Mouse (Mus musculus): Measurements from ENCODE around the gene Raver2. TPM values are rescaled to one million over a fixed set of nuclear protein-coding genes. Genes with fewer than 3 reads are reported as not detected.

Raver2 gene
- total RNA-seq, 2 experiments from 2014 or later: 3.6 to 4.6 TPM

DNA sequence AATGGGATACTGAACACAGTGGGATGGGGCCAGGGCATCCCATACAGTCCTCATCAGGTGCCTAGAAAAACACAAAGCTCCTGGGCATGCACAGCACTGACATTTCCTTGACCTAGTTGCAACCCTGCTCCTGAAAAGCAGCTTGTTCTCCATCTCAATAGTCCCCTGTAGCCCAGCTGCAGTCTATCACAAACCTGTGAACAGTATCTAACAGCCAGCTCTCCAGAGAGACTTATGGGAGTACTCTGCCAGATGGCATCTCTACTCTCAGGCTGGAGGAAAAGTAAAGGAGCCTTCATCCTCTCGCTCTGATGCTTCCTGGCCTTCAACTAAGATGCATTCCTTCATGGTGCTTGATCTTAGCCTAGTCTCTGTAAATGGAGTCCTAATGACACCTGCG, 95.9 kb downstream of the Raver2 start:
- DNase-seq: no peak
- intact Hi-C loops (cut with DNase I; ENCODE audit: low total_unique reads): no loop called here

DNA sequence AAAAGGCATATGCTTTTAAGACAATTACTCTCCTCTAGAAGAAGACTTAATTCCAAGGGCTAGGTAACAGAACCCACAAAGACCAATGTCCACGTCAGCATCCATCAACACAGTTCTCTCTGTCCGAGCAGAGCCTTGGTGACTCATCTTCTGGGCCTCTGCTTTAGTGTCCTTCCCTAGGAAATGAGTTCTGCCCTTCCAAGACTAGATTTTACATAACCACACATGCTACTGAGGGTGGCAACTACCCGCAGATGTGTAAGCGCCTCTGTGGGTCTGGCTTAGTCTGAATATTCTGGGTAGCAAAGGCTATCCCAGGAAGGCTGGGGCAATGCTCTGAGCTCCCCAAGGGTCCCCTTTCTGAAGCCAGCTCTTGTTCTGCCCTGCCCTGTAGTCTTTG, 97.0 kb downstream of the Raver2 start:
- intact Hi-C loops (cut with DNase I; ENCODE audit: low total_unique reads): no loop called here
- DNase-seq: no peak

DNA sequence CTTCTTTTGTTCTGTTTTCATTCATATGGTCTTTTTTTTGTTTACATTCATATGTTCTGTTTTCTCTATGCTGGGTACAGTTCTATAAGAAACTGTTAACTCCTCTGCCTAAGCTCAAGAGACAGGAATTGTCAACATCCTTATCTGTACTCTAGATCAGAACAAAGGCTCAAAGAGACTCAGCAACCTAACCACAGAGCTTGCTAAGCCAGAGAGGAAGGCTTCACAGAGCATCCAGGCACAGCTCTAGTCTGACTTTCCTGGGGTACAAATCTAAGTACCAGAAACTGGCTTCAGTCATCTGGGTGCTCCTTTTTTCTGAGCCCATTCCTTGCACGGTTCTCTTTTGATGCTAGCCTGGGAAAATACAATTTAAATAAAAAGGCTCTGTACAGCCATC, 99.0 kb downstream of the Raver2 start:
- intact Hi-C loops (cut with DNase I; ENCODE audit: low total_unique reads): no loop called here
- DNase-seq: no peak

DNA sequence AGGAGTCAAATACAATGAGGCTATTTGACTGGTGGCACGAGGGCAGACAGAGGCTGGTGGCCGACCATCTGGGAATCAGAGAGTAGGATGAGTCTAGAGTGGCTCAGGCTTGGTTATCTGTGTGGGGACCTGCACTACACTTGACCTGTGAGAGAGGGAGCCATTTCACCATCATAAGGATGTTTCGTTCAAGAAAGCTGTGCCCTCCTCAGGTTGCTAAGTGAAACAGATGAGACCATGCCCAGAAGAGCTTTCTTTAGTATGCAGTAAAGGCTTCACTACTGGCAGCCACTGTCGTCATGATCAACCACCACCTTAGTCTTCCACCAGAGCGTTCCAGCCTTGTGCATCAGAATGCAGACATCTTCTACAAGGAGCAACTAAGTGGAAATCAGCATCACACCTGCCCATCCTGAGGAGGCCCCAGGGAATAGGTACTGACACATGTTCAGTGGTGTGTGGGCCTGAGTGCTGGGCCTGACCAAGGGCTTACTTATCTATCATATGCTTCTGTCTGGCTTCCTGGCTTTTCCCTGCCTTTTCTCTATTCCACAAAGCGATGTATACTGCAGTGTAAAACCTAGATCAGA, 99.5 kb downstream of the Raver2 start:
- DNase-seq: no peak

DNA sequence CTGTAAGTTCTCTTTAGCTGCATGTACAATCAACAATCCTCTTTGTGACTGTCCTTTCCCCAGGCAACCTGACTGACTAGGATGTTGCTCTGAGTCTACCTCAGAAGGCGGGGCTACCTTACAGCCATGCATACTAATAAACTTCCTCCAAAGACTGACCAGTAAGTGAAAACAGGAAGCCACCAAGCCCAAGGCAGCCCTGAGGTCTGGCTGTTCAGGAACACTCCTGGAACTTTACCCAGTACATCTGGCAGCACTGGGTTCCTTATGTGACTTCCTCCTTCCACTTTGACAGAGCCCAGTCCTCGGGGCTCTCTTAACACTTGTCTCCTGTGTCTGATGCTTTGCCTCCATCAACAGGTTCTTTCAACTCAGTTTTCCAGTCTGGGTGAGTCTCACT, 104.0 kb downstream of the Raver2 start:
- intact Hi-C loops (cut with DNase I; ENCODE audit: low total_unique reads): loop anchor here (10.0 kb wide), 1 partner anchor 142 kb away; no protein-coding TSS in a partner anchor
- no peak for DNase-seq

More for the DNA sequence above, 99.5 kb downstream of the Raver2 start:
- intact Hi-C loops (cut with DNase I; ENCODE audit: low total_unique reads): no loop called here

DNA sequence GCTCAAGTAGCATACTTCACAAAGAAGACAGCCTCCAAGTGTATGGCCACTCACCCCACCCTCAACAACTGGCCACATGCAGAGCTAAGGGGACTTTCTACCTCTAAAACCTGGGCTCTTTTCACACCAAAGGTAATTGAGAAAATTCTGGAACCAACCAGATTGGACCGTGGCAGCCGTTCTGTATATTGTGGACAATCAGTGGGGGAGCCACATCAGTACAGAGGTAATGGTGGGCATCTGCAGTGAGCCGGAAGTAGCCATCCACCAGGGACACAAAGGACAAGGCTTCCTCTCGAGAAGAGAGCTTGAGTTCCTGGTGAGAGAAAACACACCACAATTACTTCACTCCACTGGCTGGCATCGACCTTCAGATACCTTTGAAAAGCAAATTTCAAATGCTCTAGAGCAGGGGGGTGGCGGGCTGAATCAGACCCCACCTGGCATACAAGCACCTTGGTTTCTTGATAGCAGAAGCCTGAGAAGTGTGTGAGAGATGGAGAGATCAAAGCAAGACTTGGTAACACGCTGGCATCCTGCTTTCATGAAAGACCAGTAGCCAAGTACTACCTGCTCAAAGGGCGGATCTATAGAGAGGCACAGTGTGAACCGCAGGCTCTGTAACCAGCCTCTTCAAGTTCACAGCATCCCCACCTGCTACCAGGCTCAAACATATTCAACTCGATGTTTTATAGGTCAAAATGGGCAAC, 106.3 kb downstream of the Raver2 start:
- intact Hi-C loops (cut with DNase I; ENCODE audit: low total_unique reads): loop anchor here (10.0 kb wide), 1 partner anchor 140 kb away; no protein-coding TSS in a partner anchor
- no peak for DNase-seq

DNA sequence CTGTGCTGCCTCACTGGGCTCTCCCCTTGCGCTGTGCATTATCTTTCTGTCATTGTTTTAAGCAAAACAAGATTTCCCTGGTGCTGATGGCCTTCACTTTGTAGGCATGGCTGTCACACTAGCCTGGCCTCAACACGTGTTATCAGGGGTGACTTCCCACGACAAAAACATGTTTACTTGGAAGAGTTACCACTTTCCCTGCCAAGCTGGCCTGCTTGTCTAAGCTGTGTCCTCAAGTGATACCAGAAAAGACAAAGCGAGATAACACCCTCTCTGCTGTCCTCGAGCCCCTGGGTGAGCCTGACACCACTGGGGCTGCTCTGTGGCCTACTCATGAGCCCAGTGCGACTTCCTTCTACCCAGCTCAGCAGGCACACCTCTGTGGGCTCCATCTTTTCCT, 107.3 kb downstream of the Raver2 start:
- intact Hi-C loops (cut with DNase I; ENCODE audit: low total_unique reads): loop anchor here (10.0 kb wide), 1 partner anchor 139 kb away; no protein-coding TSS in a partner anchor
- DNase-seq: no peak

DNA sequence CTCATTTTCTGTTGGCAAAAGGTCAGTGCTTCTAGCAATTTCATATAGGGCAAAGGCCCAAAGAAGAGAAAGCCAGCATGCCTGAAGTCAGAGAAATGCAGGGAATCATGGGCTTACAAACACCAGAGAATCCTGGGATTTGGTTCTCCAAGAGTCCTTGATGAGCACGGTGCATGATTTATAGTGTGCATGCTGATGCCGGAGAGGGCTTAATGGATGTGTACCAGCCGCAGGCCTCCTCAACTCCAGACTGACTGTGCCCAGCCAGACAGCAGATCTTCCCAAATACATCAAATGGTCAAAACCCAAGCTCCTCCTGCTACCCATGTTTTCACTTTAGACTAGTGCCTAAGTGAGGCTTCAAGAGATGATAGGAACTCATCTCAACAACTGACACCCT, 109.0 kb downstream of the Raver2 start:
- intact Hi-C loops (cut with DNase I; ENCODE audit: low total_unique reads): loop anchor here (10.0 kb wide), 1 partner anchor 137 kb away; no protein-coding TSS in a partner anchor

DNA sequence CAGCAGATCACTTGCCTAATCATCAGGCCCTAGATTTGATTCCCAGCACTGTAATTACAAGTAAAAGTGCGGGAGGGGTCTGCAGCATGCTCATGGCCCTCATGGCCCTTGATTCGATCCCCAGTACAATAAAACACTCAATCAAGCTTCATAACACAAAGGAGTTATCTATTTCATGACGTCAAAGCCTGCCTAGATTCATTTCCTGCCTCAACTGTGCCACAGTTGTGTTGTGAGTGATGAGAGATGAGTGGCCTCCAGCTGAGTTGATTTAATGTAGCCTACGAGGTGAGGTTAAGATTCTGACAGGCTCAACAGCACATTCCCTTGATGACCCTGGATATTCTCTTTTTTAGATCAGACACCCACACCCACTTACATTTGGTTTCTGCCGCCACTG, 110.3 kb downstream of the Raver2 start:
- DNase-seq: no peak
- intact Hi-C loops (cut with DNase I; ENCODE audit: low total_unique reads): loop anchor here (10.0 kb wide), 1 partner anchor 136 kb away; no protein-coding TSS in a partner anchor

More for the DNA sequence above, 109.0 kb downstream of the Raver2 start:
- DNase-seq: no peak

DNA sequence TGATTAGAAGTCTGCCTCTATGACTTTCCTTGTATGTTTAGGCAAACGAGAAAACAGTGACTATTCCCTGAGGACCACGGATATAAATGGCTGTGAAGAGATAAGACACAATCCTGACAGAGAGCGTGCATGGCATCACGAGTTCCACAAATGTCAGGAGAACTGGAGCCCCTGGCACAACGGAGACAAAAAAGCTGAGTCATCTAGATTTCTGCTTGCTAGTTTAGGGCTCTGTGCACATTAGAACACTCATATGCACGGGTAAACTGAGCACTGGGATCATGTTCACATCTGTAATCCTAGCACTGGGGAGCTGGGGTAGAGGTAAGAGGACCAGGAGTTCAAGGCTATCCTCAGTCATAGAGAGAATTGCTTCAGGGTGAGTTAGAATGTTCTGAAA, 111.1 kb downstream of the Raver2 start:
- no peak for DNase-seq
- intact Hi-C loops (cut with DNase I; ENCODE audit: low total_unique reads): loop anchor here (10.0 kb wide), 1 partner anchor 135 kb away; no protein-coding TSS in a partner anchor

DNA sequence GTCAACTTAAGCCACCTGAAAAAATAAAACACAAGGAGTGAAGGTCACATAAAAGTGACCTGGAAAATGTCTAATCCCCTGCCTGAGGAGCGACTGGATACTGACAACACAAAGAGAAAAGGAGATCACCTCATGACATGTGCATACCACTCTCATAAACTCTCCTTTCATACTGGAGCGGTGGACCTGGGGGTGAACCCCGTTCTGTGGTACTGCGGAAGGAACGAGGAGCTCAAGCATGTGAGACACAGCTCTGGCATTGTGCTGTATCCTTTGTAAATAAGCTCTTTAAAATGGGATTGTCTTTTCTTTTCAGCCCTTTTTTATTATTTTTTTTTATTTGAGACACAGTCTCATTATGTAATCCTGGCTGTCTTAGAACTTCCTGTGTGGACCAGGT, 111.9 kb downstream of the Raver2 start:
- DNase-seq: no peak
- intact Hi-C loops (cut with DNase I; ENCODE audit: low total_unique reads): no loop called here

DNA sequence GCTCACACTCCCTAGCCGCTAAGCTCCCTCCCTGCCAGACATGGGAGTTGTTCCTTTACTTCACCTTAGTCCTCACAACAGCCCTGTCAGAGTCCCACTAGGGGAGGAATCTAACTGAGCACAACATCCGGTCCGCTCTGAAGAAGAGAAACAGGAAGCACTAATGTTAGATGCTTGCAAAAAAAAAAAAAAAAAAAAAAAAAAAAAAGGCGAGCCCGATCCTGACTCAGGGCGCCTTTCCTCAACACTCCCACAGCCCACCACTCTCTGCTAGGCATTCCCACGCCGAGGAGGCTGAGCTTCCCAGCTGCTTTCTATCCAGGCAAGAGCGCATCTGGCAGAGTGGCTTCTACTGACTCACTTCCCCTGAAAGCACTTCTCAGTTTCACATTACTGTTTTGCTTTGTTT, 113.8 kb downstream of the Raver2 start:
- intact Hi-C loops (cut with DNase I; ENCODE audit: low total_unique reads): no loop called here

DNA sequence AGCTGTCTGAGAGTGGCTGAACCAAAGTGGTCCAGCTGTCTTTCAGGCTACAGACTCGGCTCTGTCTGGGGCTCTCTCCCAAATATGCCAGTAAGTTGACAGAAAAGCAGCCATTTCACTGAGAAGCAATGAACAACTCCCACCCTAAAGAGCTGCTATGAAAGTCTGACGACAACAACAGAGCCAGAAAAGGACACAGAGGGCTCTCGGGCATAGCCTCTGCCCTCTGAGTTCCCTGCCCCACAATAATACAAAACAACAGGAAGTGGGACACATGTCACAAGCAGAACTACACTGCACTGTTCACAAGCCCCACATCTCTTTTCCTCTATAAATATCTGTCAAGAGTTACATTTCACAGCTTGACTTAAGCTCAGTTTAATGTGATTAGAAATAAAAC, 116.4 kb downstream of the Raver2 start:
- no peak for DNase-seq
- intact Hi-C loops (cut with DNase I; ENCODE audit: low total_unique reads): no loop called here

More for the DNA sequence above, 113.8 kb downstream of the Raver2 start:
- peak; percentile 29 for DNase-seq

DNA sequence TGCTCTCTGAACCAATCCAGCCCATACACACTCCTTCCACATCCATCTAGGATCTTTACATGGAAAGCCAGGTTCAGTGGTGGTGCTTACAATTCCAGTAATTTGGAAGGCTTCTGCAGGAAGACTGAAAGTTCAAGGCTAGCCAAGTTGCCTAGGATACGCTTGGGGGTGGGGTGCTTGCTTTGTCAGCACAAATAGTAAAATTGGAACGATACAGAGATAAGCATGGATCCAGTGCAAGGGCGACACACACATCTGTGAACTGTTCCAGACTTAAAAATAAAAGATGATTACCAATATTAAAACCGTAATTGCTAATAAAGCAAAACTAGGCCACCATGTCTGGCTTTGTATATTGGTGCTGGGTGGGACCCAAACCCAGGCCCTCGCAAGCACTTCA, 117.8 kb downstream of the Raver2 start:
- intact Hi-C loops (cut with DNase I; ENCODE audit: low total_unique reads): no loop called here
- no peak for DNase-seq

DNA sequence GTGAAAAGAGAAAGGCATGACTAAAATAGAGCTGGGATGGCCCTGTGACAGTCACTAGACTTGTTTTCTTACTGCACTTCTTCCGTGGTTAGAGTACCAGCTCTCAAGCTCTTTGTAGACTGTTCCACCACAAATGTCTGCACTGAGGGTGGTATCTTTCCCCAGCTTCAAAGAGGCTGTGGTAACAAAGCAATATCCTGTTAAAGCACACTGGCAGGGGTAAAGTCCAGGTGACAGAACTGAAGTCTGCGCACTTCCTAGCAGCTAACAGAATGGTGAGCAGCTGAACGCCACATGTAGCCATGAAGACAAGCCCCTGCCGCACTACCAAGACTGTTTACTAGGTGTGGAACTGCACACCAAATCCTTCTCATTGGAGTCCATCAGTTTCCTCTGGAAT, 118.6 kb downstream of the Raver2 start:
- intact Hi-C loops (cut with DNase I; ENCODE audit: low total_unique reads): no loop called here
- no peak for DNase-seq

DNA sequence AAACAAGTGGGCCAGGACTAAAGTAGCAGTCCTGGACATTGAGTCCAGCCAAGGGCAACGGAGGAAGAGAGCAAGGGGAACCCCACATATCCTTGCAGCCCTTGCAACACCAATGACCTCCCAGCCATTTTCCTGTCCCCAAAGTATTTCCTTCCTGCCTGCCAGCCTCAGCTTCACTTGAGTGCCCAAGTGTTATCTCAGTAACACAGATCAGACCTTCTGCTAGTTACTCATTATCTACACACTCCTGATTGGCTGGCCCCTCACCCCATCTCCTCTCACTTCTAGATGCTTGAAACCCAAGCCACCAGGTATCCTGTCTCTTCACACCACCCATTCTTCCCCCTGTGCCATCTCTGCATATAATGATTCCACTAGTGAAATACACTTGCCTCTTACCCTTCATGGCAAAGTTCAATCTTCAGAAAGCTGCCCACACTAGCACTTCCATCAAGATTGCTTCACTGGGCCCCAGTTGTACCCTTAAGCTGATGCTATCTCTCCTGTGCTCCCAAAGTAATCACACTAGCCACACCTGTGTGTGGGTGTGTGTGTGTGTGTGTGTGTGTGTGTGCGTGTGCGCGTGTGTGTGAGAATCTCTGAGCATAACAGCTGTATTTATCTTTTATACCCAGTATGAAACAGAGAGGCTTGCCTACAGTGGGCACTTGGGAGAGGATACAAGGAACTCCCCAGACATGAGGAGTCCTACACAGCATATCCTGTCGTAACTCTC, 123.6 kb downstream of the Raver2 start:
- intact Hi-C loops (cut with DNase I; ENCODE audit: low total_unique reads): no loop called here
- no peak for DNase-seq

DNA sequence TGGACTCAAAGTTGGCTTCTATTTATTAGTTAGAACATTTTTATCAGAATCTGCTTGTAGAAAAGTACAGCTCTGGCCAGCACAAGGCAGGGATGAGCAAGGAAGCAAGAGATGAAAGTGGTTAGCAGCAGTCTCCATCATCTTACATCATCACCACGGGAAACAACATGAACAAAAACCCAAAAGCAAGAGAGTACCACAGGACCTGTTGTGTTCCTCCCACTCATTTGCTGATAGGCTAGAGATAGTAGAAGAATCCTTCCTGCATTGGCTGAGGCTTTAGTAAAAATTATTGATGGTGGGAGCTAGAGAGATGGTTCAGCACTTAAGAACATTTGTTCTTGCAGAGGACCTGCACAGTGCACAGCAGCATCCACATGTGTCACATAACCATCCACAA, 125.4 kb downstream of the Raver2 start:
- no peak for DNase-seq
- intact Hi-C loops (cut with DNase I; ENCODE audit: low total_unique reads): no loop called here

DNA sequence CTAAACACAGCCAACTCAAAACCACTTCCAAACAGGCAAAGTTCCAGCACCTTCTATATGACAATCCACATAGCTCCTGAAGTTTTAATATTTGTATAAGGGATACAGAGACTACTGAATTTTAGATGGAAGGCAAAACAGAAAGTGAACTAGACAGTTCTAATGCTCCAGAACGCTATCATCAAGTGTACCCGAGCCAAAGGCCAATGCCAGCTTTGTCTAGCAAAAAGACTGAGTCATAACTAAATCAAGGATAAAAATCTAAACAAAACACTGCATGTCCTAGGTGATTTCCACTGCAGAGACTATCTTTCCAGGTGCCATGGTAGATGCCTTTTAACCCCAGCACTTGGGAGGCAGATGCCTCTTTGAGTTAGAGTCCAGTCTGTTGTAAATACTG, 127.6 kb downstream of the Raver2 start:
- intact Hi-C loops (cut with DNase I; ENCODE audit: low total_unique reads): no loop called here
- DNase-seq: no peak

DNA sequence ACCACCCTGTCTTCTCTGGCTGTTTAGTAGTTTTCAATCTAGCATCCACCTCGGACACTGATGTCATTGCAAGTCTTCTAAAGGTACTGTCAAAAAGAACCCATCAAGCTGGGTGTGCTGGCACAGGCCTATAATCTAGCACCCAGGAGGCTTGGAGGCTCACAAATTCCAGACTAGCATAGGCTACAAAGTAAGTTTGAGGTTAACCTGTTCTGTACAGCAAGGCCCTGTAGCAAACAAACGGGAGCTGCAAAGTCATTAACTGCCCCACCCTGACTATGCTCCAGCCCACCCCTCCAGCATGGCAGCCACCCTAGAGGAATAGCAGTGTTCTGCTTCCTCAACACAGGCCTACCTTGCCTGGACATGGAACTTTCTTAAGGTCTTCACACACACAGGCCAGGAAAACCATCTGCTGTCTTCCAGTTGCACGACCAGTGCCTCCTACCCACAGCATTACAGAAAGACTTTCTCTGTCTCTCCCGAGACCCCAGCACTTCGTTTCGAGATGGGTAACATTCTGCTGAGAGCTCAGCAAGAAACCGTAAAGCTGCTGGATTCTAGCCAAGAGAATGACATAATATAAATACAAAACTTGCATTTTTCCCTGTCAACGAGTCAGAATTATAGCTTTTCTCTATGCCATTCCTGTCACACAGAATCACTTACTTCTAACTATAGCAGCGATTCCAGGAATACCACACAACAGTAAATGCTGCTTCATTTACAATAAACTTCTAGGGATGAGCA, 128.8 kb downstream of the Raver2 start:
- no peak for DNase-seq
- intact Hi-C loops (cut with DNase I; ENCODE audit: low total_unique reads): no loop called here

DNA sequence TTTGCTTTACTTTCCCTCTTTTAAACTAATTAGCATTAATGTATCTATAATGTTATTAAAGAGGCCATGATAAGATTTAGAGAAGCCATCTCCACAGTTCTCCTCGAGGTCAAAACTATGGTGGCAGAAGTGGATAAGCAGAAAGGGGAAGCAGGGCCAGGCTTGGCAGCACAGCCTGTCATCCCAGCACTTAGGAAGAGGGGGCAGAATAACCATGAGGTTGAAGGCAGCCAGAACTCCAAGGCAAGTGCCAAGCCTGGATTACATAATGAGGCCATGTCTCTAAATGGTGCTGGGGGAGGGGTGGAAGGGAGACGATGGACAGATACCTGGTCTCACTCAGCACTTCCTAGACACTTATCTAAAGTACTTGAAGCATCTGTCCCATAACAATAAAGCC, 129.6 kb downstream of the Raver2 start:
- DNase-seq: peak; percentile 72
- intact Hi-C loops (cut with DNase I; ENCODE audit: low total_unique reads): no loop called here

All from gastrocnemius, postnatal 14 days (tissue).